Mouse (Mus musculus) midbrain, embryonic 14.5 days (tissue): ENCODE results near the gene H6pd. TPM values are rescaled to one million over a fixed set of nuclear protein-coding genes. Genes with fewer than 3 reads are reported as not detected.
A peak's percentile ranks its signal among the peaks of the same experiment; 100 is the strongest.

ENCODE experiments used
- ATAC-seq: fragments of 200-750 bp; cut with Nextera tagmentation; 2 replicates; pipeline ENCODE4 v1.8.0; 2017; ENCODE audit warnings: moderate number of reproducible peaks, moderate library complexity; ENCODE audit not compliant: low FRiP score, low TSS enrichment
- DNase-seq: peaks from one replicate; pipeline ENCODE4 v3.0.0-alpha.2; 2015
- H3K27ac ChIP-seq: fragments of 300-500 bp; sonication (generic); replicated peaks from 2 replicates; pipeline ENCODE4 v1.5.1; 2014; ENCODE audit warnings: mild to moderate bottlenecking, low read depth, low read length, moderate library complexity
- H3K27me3 ChIP-seq: fragments of 300-500 bp; sonication (generic); 2 replicates; pipeline ENCODE4 v1.6.1; 2014; ENCODE audit warnings: low read length, control low read depth, mixed read lengths; ENCODE audit not compliant: control insufficient read depth, insufficient read depth
- H3K36me3 ChIP-seq: fragments of 300-500 bp; sonication (generic); 2 replicates; pipeline ENCODE4 v1.6.1; 2014; ENCODE audit warnings: low read length, control low read depth; ENCODE audit not compliant: control insufficient read depth, insufficient read depth
- H3K4me1 ChIP-seq: fragments of 300-500 bp; sonication (generic); 2 replicates; pipeline ENCODE4 v1.6.1; 2014; ENCODE audit warnings: mild to moderate bottlenecking, antibody characterized with exemption, low read length, control low read depth; ENCODE audit not compliant: control insufficient read depth, insufficient read depth
- H3K4me2 ChIP-seq: fragments of 300-500 bp; sonication (generic); 2 replicates; pipeline ENCODE4 v1.6.1; 2014; ENCODE audit warnings: mild to moderate bottlenecking, low read length, moderate library complexity
- H3K4me3 ChIP-seq: fragments of 300-500 bp; sonication (generic); replicated peaks from 2 replicates; pipeline ENCODE4 v1.5.1; 2014; ENCODE audit warnings: low read depth, low read length
- H3K9ac ChIP-seq: fragments of 300-500 bp; sonication (generic); replicated peaks from 2 replicates; pipeline ENCODE4 v1.6.1; 2014; ENCODE audit warnings: mild to moderate bottlenecking, low read length, moderate library complexity
- H3K9me3 ChIP-seq: fragments of 300-500 bp; sonication (generic); 2 replicates; pipeline ENCODE4 v1.6.1; 2016; ENCODE audit warnings: low read length, control low read depth, mixed read lengths; ENCODE audit not compliant: control insufficient read depth
- WGBS: fragments of 180-500 bp; shearing (Covaris S2); extraction: QIAGEN DNeasy Blood & Tissue Kit; methylation state at CpG from one replicate; pipeline ENCODE4 v1.1.7; 2014; 5-methylcytosine and 5-hydroxymethylcytosine counted together
- polyA plus RNA-seq: library from polyadenylated mRNA; unstranded; fragments of >200 nt; fragmentation: Nextera tagmentation; extraction: Ambion mirVana; gene quantifications from 2 replicates; pipeline ENCODE4 v1.2.1, GENCODE M21; 2014

Gene H6pd
- polyA plus RNA-seq, 1 experiment from 2014 or later = 1.7 TPM

- Histone ChIP-seq H3K27me3 (peaks cover 76% of the 10 kb centered on the region), H3K9me3 (no peaks in the 10 kb centered on the region), H3K4me1 (peaks cover 16% of the 10 kb centered on the region; the same call in 1 of the 2 replicates), H3K27ac (no peak overlapping the region), H3K4me2 (peak overlapping the region; percentile 87), H3K36me3 (no peaks in the 10 kb centered on the region), H3K4me3 (peak overlapping the region; percentile 39; the same call in 1 of the 2 replicates), H3K9ac (no peak overlapping the region)
- ATAC-seq (no peak), DNase-seq (peak; percentile 37)
- WGBS = 20% methylated on average over 14 of the region's 14 CpGs
Measured at GRCm38 (mm10) chr4:150031234-150031890, 22.5 kb upstream of the H6pd start.

GRCm38 (mm10) chr4:150030449-150031233, 21.8 kb upstream of the H6pd start:
- DNase-seq (peak; percentile 66), ATAC-seq (no peak; the same call in 1 of the 2 replicates)
- under 1% methylated on average over 28 of the region's 28 CpGs for WGBS
- Histone ChIP-seq H3K4me1 (peaks cover 16% of the 10 kb centered on the region; the same call in 1 of the 2 replicates), H3K9ac (peak overlapping the region; percentile 49; the same call in 1 of the 2 replicates), H3K9me3 (no peaks in the 10 kb centered on the region), H3K4me2 (peak overlapping the region; percentile 87), H3K36me3 (no peaks in the 10 kb centered on the region), H3K27me3 (peaks cover 76% of the 10 kb centered on the region), H3K27ac (no peak overlapping the region), H3K4me3 (peak overlapping the region; percentile 39)

- H3K9me3 ChIP-seq = no peaks in the 10 kb centered on the region
- ATAC-seq (no peak), DNase-seq (peak; percentile 45)
- no peak overlapping the region for H3K27ac ChIP-seq
- H3K9ac ChIP-seq = no peak overlapping the region; the same call in 1 of the 2 replicates
- H3K27me3 ChIP-seq = peaks cover 72% of the 10 kb centered on the region
- 3% methylated on average over 11 of the region's 11 CpGs for WGBS
- no peaks in the 10 kb centered on the region for H3K36me3 ChIP-seq
- peaks cover 16% of the 10 kb centered on the region; the same call in 1 of the 2 replicates for H3K4me1 ChIP-seq
- peak overlapping the region; percentile 39 for H3K4me3 ChIP-seq
- peak overlapping the region; percentile 87 for H3K4me2 ChIP-seq
Measured at GRCm38 (mm10) chr4:150029885-150030284, 21.1 kb upstream of the H6pd start.

GRCm38 (mm10) chr4:150023518-150023917, 14.7 kb upstream of the H6pd start:
- H3K4me3 ChIP-seq = no peak overlapping the region
- no peak overlapping the region for H3K4me2 ChIP-seq
- no peak overlapping the region for H3K27ac ChIP-seq
- no peaks in the 10 kb centered on the region for H3K4me1 ChIP-seq
- no peak for DNase-seq
- H3K27me3 ChIP-seq = peaks cover 10% of the 10 kb centered on the region
- no peak for ATAC-seq
- no peaks in the 10 kb centered on the region for H3K36me3 ChIP-seq
- no peaks in the 10 kb centered on the region for H3K9me3 ChIP-seq
- WGBS = 79% methylated on average over 7 of the region's 7 CpGs
- no peak overlapping the region for H3K9ac ChIP-seq

GRCm38 (mm10) chr4:150019741-150020380, 11.0 kb upstream of the H6pd start:
- 88% methylated on average over 15 of the region's 15 CpGs for WGBS
- no peak for DNase-seq
- no peak for ATAC-seq

GRCm38 (mm10) chr4:150015436-150015835, 6.6 kb upstream of the H6pd start:
- ATAC-seq (no peak), DNase-seq (no peak)
- Histone ChIP-seq H3K9ac (no peak overlapping the region), H3K27me3 (no peaks in the 10 kb centered on the region), H3K4me2 (no peak overlapping the region), H3K27ac (no peak overlapping the region), H3K4me1 (no peaks in the 10 kb centered on the region), H3K36me3 (no peaks in the 10 kb centered on the region), H3K9me3 (no peaks in the 10 kb centered on the region), H3K4me3 (no peak overlapping the region)
- WGBS = 70% methylated on average over 7 of the region's 7 CpGs

More at GRCm38 (mm10) chr4:150019741-150020380, 11.0 kb upstream of the H6pd start:
- Histone ChIP-seq H3K36me3 (no peaks in the 10 kb centered on the region), H3K27ac (no peak overlapping the region), H3K27me3 (no peaks in the 10 kb centered on the region), H3K9ac (no peak overlapping the region), H3K4me2 (no peak overlapping the region), H3K9me3 (no peaks in the 10 kb centered on the region), H3K4me3 (no peak overlapping the region), H3K4me1 (no peaks in the 10 kb centered on the region)

GRCm38 (mm10) chr4:150014378-150015091, 5.7 kb upstream of the H6pd start:
- no peak overlapping the region for H3K4me3 ChIP-seq
- ATAC-seq = no peak
- H3K36me3 ChIP-seq = no peaks in the 10 kb centered on the region
- no peak overlapping the region for H3K27ac ChIP-seq
- no peak overlapping the region for H3K9ac ChIP-seq
- no peaks in the 10 kb centered on the region for H3K27me3 ChIP-seq
- no peak for DNase-seq
- WGBS = 82% methylated on average over 4 of the region's 4 CpGs
- no peaks in the 10 kb centered on the region for H3K9me3 ChIP-seq
- H3K4me1 ChIP-seq = no peaks in the 10 kb centered on the region
- no peak overlapping the region for H3K4me2 ChIP-seq

GRCm38 (mm10) chr4:150013805-150014204, 5.0 kb upstream of the H6pd start:
- Histone ChIP-seq H3K36me3 (no peaks in the 10 kb centered on the region), H3K9ac (no peak overlapping the region), H3K27me3 (no peaks in the 10 kb centered on the region), H3K27ac (no peak overlapping the region), H3K9me3 (no peaks in the 10 kb centered on the region), H3K4me1 (no peaks in the 10 kb centered on the region), H3K4me3 (no peak overlapping the region), H3K4me2 (no peak overlapping the region)
- 96% methylated on average over 5 of the region's 5 CpGs for WGBS
- no peak for ATAC-seq
- DNase-seq = no peak
